Mouse (Mus musculus): Measurements from ENCODE around the gene Naa40.

Naa40 gene

GRCm38 (mm10) chr19:7177804-7178511 is 63.0 kb downstream of the Naa40 start:
- DNase-seq, result no peak

GRCm38 (mm10) chr19:7176041-7176696 is 64.8 kb downstream of the Naa40 start:
- DNase-seq, result peak; percentile 43
